Mouse (Mus musculus) embryonic fibroblast, embryonic 13.5 days (primary cell): ENCODE results near the gene Myo1c.

ENCODE experiments used
- CTCF ChIP-seq: IDR thresholded peaks from 2 replicates; pipeline ENCODE4 v1.5.1; 2011; ENCODE audit warnings: mild to moderate bottlenecking, control low read depth, low read length, moderate library complexity, borderline replicate concordance; ENCODE audit not compliant: insufficient read depth
- POLR2A ChIP-seq: IDR thresholded peaks from 2 replicates; pipeline ENCODE4 v1.6.1; 2011; ENCODE audit warnings: low read depth, mild to moderate bottlenecking, control low read depth, low read length, moderate library complexity

GRCm38 (mm10) chr11:75722339-75722738 is 72.0 kb downstream of the Myo1c start:
- TF ChIP-seq POLR2A: no peak
- no peak for TF ChIP-seq CTCF
